Mouse (Mus musculus) lung, postnatal 4 days (tissue): ENCODE data around the gene 2310057M21Rik.

Source experiments
- DNase-seq, 2 experiments: peaks; one replicate each; pipeline ENCODE4 v3.0.0; 2021

2310057M21Rik gene

DNA sequence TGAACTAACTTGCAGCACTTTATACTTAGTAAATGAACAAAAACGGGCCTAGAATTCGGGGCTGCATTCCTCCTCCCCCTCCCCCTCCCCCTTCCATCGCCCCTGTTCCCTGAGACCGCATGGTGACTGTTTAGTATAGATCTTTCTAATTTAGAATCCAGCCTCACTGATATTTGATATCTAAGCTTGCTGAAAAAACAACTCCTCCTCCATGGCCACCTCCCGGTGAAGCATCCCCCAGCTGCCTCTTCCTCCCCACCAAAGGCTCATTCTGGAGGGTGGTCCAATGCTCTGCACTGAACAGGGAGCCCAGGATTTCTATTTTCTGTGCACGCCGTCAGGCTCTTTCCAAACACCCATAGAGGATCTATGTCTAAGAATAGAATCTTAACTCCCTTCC is 44.2 kb downstream of the 2310057M21Rik start:
- DNase-seq = no peak

DNA sequence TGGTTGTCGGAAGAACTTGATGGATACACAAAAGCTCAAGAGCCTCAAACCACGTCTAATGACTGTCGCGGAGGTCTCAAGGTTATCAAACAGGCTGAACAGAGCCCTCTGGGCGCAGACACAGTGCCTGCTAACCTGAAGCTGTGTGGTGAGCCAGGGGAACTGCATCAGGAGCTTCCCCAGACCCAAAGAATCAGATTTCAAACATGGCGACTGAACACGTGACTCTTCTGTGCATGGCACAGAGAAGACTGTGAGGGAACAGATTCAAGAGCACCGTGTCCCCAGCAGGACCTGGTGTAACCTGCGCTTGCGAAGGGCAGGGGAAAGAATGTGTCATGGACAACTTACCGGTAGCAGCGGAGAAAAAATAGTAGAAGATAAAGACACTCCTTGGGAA is 45.0 kb downstream of the 2310057M21Rik start:
- DNase-seq = no peak

DNA sequence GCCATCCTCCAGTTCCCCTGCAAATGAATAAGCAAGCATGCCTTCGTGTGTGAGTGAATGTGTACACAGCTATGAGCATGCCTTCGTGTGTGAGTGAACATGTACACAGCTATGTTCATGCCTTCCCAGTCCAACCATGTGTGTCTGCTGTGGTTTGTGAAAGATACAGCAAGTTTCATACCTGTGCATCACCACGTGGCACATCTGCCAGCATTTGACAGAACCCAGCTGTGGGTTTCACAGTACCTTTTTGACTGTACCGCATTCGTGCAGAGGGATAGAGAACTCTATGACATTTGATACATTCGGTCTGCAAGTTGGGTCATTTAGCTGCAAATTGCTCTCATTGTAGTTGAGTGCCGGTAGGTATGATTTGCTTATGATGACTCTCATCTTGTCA is 48.1 kb downstream of the 2310057M21Rik start:
- DNase-seq = no peak

DNA sequence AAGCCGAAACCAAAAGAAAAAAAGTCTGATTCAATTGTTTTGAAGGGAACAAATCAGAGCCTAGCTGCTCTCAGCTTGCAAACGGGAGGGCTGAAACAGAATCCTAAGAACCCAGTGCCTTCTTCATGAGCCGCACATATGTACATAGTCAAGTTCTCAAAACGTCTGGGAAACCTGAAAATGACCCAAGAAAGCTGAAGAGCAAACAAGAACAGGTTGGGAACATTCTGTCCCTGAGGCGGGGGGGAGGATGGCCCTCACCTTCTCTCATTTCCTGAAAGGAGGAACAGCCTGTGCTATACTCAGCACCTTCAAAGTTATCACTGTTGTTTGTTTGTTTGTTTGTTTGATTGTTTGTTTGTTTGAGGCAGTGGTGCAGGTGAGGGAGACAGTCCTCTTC is 55.8 kb downstream of the 2310057M21Rik start:
- no peak for DNase-seq

DNA sequence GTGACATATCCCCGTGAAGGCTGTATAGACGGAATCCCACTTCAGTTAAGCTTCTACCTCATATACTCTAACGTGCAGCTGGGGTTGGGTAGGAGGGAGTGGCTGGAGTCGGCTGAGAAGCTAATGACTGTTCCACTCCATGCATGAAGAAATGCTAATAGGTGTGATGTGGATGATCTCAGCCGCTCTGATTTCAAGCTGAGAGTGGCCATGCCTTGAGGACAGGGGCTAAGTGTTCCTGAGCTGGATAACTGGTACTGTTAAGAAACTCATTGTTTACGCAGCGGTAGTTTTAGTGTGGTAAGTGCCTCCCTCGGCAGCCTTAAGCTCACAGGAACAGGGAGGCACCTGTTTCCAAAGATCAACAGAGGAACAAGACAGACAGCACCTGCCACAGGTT is 59.2 kb downstream of the 2310057M21Rik start:
- peak in 1 of 2 experiments; percentile 29 for DNase-seq

DNA sequence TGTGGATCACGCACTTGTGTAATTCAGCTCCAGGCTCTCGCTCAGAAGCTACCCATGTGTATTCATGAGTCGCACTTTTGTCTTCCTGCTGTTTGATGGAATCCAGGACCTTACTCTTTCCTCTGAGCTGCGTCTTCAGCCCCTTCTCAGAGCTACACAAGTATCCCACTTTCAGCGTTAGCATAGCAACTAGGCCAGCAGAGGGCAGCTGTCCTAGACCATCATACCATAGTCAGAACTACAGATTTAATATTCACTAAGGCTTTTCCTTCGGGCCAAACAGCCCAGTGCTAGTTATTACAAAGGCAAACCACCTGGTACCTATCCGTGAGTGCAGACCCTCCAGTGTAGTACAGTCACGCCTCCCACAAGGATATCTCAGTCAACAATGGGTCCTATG is 65.4 kb downstream of the 2310057M21Rik start:
- peak in 1 of 2 experiments; percentile 6 for DNase-seq
